20 mouse cellular contexts compared by ENCODE assay signal in genomic region chr6:128994336-128994735, GRCm38 (mm10). TPM values are rescaled to one million over a fixed set of nuclear protein-coding genes. Genes with fewer than 3 reads are reported as not detected.
DNase-seq lines count a peak whose midpoint lies in the region; ATAC-seq and TF ChIP-seq lines count a peak whose summit lies in the region.
"Had no signal": no experiment of that assay in that cellular context is flagged by ENCODE, and none has a peak within 500 bp of the region (broad histone marks: within the 10 kb centered on the region; RNA-seq: fewer than 3 reads in every experiment).

No protein-coding gene starts in this region.

- TF ChIP-seq CTCF in intestine, postnatal 0 days (IDR thresholded peaks at IDR 0.05; ENCODE audit: low read depth), result no peak
- TF ChIP-seq CTCF in small intestine, adult 2 months (IDR thresholded peaks at IDR 0.05; ENCODE audit: extremely low read depth, insufficient read length, insufficient replicate concordance, low read depth, low read length), result no peak

- no peaks in the 10 kb centered on the region for H3K27me3 ChIP-seq in intestine, embryonic 15.5 days (replicated peaks)
- H3K27me3 ChIP-seq in intestine, postnatal 0 days (replicated peaks; ENCODE audit: control insufficient read depth, insufficient read depth, low read length), result no peaks in the 10 kb centered on the region
- H3K27me3 ChIP-seq in small intestine, adult 2 months (ENCODE audit: control insufficient read depth, insufficient read depth, low read length), result no peaks in the 10 kb centered on the region
- no peaks in the 10 kb centered on the region; the same call in 1 of the 2 replicates for H3K27me3 ChIP-seq in hindbrain, embryonic 16.5 days (replicated peaks; ENCODE audit: control insufficient read depth, insufficient read depth, low read length)
- H3K27me3 ChIP-seq: heart, embryonic 15.5 days; Patski had no signal

- no peaks in the 10 kb centered on the region for H3K9me3 ChIP-seq in intestine, embryonic 15.5 days
- no peaks in the 10 kb centered on the region for H3K9me3 ChIP-seq in intestine, postnatal 0 days (ENCODE audit: control insufficient read depth)
- H3K9me3 ChIP-seq in hindbrain, embryonic 16.5 days (ENCODE audit: control insufficient read depth, low read length), result no peaks in the 10 kb centered on the region
- H3K9me3 ChIP-seq: forebrain, embryonic 15.5 days; heart, embryonic 15.5 days; midbrain, embryonic 10.5 days; neural tube, embryonic 13.5 days had no signal

- TF ChIP-seq POLR2A in small intestine, adult 2 months (IDR thresholded peaks at IDR 0.05; ENCODE audit: low read depth, low read length), result no peak

- no peak overlapping the region for H3K4me2 ChIP-seq in intestine, embryonic 15.5 days (replicated peaks)
- H3K4me2 ChIP-seq in intestine, postnatal 0 days (replicated peaks; ENCODE audit: low read depth), result no peak overlapping the region
- no peak overlapping the region for H3K4me2 ChIP-seq in hindbrain, embryonic 16.5 days (ENCODE audit: low read length)
- H3K4me2 ChIP-seq: forebrain, embryonic 15.5 days; heart, embryonic 15.5 days; neural tube, embryonic 13.5 days had no signal

- 75% methylated on average over 4 of the region's 4 CpGs for WGBS in intestine, embryonic 15.5 days
- 65% methylated on average over 4 of the region's 4 CpGs for WGBS in intestine, postnatal 0 days
- WGBS in small intestine, adult 2 months, result 24% methylated on average over 4 of the region's 4 CpGs
- 53% methylated on average over 4 of the region's 4 CpGs for WGBS in hindbrain, embryonic 16.5 days

- DNase-seq in lung, postnatal 25 days (ENCODE audit: low spot score), result peak; percentile 18
- DNase-seq in lung, postnatal 4 days, result no peak
- DNase-seq in R1 (ENCODE audit: low read depth, low spot score), result peak; percentile 89
- DNase-seq in natural killer cell, adult 2 months (ENCODE audit: low spot score in 2 of 2), result no peak
- DNase-seq: adrenal gland, postnatal 36 days; cerebellum, adult 18-20 months; cerebellum, postnatal 36 days; gastrocnemius, postnatal 14 days; lung, postnatal 36 days; thymus, adult 2 months had no signal

- H3K36me3 ChIP-seq in intestine, embryonic 15.5 days, result no peaks in the 10 kb centered on the region
- no peaks in the 10 kb centered on the region for H3K36me3 ChIP-seq in intestine, postnatal 0 days (ENCODE audit: control insufficient read depth, insufficient read depth)
- H3K36me3 ChIP-seq in small intestine, adult 2 months (ENCODE audit: control insufficient read depth, insufficient read depth, low read length), result no peaks in the 10 kb centered on the region
- H3K36me3 ChIP-seq in hindbrain, embryonic 16.5 days (ENCODE audit: control insufficient read depth, insufficient read depth, low read length), result no peaks in the 10 kb centered on the region
- H3K36me3 ChIP-seq: forebrain, embryonic 15.5 days; heart, embryonic 15.5 days; midbrain, embryonic 10.5 days; neural tube, embryonic 13.5 days had no signal

- no peak overlapping the region for H3K4me3 ChIP-seq in intestine, embryonic 15.5 days (replicated peaks)
- H3K4me3 ChIP-seq in intestine, postnatal 0 days (ENCODE audit: low read depth, low read length), result no peak overlapping the region
- H3K4me3 ChIP-seq in small intestine, adult 2 months (ENCODE audit: low read depth, low read length), result no peak overlapping the region
- H3K4me3 ChIP-seq in hindbrain, embryonic 16.5 days (ENCODE audit: low read length), result no peak overlapping the region
- H3K4me3 ChIP-seq: forebrain, embryonic 15.5 days; heart, embryonic 15.5 days; midbrain, embryonic 10.5 days; neural tube, embryonic 13.5 days had no signal

- no peak for ATAC-seq in intestine, embryonic 15.5 days
- ATAC-seq in intestine, postnatal 0 days, result no peak
- ATAC-seq in hindbrain, embryonic 16.5 days, result no peak
- ATAC-seq: forebrain, embryonic 15.5 days; hindbrain, postnatal 0 days; Patski had no signal

- peaks cover 5% of the 10 kb centered on the region for H3K4me1 ChIP-seq in intestine, embryonic 15.5 days (replicated peaks)
- no peaks in the 10 kb centered on the region; the same call in 1 of the 2 replicates for H3K4me1 ChIP-seq in intestine, postnatal 0 days (replicated peaks; ENCODE audit: control insufficient read depth, insufficient read depth, low read length)
- peaks cover 15% of the 10 kb centered on the region for H3K4me1 ChIP-seq in small intestine, adult 2 months (ENCODE audit: control insufficient read depth, insufficient read depth, insufficient read length, low read length)
- H3K4me1 ChIP-seq in hindbrain, embryonic 16.5 days (ENCODE audit: control insufficient read depth, insufficient read depth, low read depth, low read length), result 0 out of 2 replicates have a peak, but pooled peaks cover 2% of the 10 kb centered on the region

- H3K9ac ChIP-seq in intestine, embryonic 15.5 days, result no peak overlapping the region
- H3K9ac ChIP-seq in intestine, postnatal 0 days (ENCODE audit: low read depth, low read length), result no peak overlapping the region
- H3K9ac ChIP-seq in hindbrain, embryonic 16.5 days (ENCODE audit: low read depth, low read length), result no peak overlapping the region
- H3K9ac ChIP-seq: forebrain, embryonic 15.5 days; heart, embryonic 15.5 days; neural tube, embryonic 13.5 days had no signal

- H3K27ac ChIP-seq in intestine, embryonic 15.5 days, result 0 out of 2 replicates have a peak overlapping the region, but pooled peaks have one; percentile 14
- no peak overlapping the region for H3K27ac ChIP-seq in intestine, postnatal 0 days (ENCODE audit: low read depth, low read length)
- peak overlapping the region; percentile 51; the same call in 1 of the 2 replicates for H3K27ac ChIP-seq in small intestine, adult 2 months (ENCODE audit: insufficient read depth, low read depth, low read length)
- H3K27ac ChIP-seq in hindbrain, embryonic 16.5 days (ENCODE audit: low read depth, low read length), result no peak overlapping the region
- H3K27ac ChIP-seq: forebrain, embryonic 15.5 days; heart, embryonic 15.5 days; hindbrain, postnatal 0 days; midbrain, embryonic 10.5 days; neural tube, embryonic 13.5 days had no signal

RNA-seq across cellular contexts. Expression of gene Klrb1f, which starts 51.4 kb away (rescaled TPM):
- polyA plus RNA-seq in intestine, embryonic 15.5 days (2015; fragmentation: Nextera tagmentation; extraction: Ambion mirVana), result 0.27 and 0.49 TPM in 2 replicates
- polyA plus RNA-seq in intestine, postnatal 0 days (2015; fragmentation: Nextera tagmentation; extraction: Ambion mirVana), result 0.25 and 0.44 TPM in 2 replicates
- polyA plus RNA-seq in small intestine, adult 2 months (2012; rRNA removed), result 0.33 TPM in 1 of 2 replicates, not detected in the other
- polyA plus RNA-seq in hindbrain, embryonic 16.5 days (2015; fragmentation: Nextera tagmentation; extraction: Ambion mirVana), result 0.21 and 0.64 TPM in 2 replicates
- polyA plus RNA-seq: Patski had no signal

Comparison
In these comparisons a context has a peak if more than half of its experiments do, and no peak if none do; other contexts are left out.
1. H3K27ac ChIP-seq: peak in intestine, embryonic 15.5 days (single experiment) and small intestine, adult 2 months (single experiment); none in intestine, postnatal 0 days (single experiment) and hindbrain, embryonic 16.5 days (single experiment).
2. DNase-seq: peak in lung, postnatal 25 days (single experiment) and R1 (single experiment); none in lung, postnatal 4 days (0 of 2) and natural killer cell, adult 2 months (0 of 2).